Mouse (Mus musculus) brain, embryonic 14.5 days (tissue): ENCODE measurements at regions not wholly inside any gene's neighbourhood (a gene's known extent, or its start where the extent isn't known, plus 50 kb on each side); places are given as distances from the start of the nearest gene placed in this dataset.

Experiments used
- CTCF ChIP-seq: fragments of 200-500 bp; IDR thresholded peaks from 2 replicates; pipeline ENCODE4 v1.5.1; 2012; ENCODE audit warnings: inconsistent platforms, mild to moderate bottlenecking, moderate library complexity, borderline replicate concordance; ENCODE audit not compliant: insufficient read depth, insufficient read length; ENCODE audit errors: extremely low read depth
- POLR2A ChIP-seq: fragments of 200-500 bp; IDR thresholded peaks from 2 replicates; pipeline ENCODE4 v1.6.1; 2012; ENCODE audit warnings: mild to moderate bottlenecking, inconsistent platforms, borderline replicate concordance; ENCODE audit not compliant: poor library complexity, insufficient read depth, insufficient read length, severe bottlenecking; ENCODE audit errors: extremely low read depth

DNA sequence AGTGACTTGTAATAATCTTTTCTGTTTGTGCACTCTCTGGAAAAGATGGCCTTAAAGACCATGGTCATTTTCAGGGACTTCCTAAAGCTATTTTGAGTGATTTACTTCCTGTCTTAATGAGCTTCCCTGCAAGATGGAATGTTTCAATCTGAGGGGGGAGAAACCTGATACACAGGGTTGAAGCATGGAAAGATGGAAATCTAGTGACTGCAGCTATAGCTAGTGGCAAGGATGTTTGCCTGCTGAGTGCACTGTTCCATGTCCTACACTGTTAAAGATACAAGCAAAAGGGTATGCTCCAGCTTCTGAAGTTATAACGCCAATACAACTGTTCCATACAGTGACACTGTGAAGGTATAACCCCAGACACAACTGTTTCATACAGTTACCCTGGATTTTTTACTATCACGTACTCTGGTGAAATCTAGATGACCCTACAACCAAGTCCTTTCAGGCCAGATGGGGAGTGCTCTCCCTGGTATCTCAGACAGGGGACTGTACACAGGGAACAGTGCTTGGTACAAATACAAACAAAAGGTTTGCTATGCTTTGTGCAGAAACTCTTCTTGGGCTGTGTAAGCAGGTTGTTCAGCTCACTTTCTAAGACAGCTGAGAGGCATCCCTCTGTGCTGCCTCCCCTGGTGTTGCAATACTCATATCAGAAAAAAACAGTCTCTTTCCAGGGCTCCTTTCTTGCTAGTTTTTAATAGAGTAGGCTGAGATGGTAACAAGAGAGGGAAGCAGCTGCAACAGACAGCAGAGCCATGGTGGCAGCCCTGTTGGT, 62.4 kb upstream of the Rfpl4b start:
- TF ChIP-seq CTCF = no peak
- no peak for TF ChIP-seq POLR2A
